Mouse (Mus musculus) kidney, postnatal 0 days (tissue): ENCODE results near the gene Irgm1. TPM values are rescaled to one million over a fixed set of nuclear protein-coding genes. Genes with fewer than 3 reads are reported as not detected.
A peak's percentile ranks its signal among the peaks of the same experiment; 100 is the strongest.
"Not testable (repeated sequence)": the region's sequence is repeated elsewhere in the genome, so short reads cannot be mapped to it uniquely, and the experiment has no call there.

Experiments used
- ATAC-seq: fragments of 200-750 bp; cut with Nextera tagmentation; replicated peaks from 2 replicates; pipeline ENCODE4 v1.8.0; 2017; ENCODE audit warnings: low read depth, moderate number of reproducible peaks, moderate TSS enrichment, moderate library complexity; ENCODE audit not compliant: low FRiP score
- DNase-seq: peaks from one replicate; pipeline ENCODE4 v3.0.0-alpha.2; 2016; ENCODE audit warnings: low spot score
- H3K27ac ChIP-seq: fragments of 300-500 bp; sonication (generic); 2 replicates; pipeline ENCODE4 v1.5.1; 2014; ENCODE audit warnings: mild to moderate bottlenecking
- H3K27me3 ChIP-seq: fragments of 300-500 bp; sonication (generic); 2 replicates; pipeline ENCODE4 v1.6.1; 2014; ENCODE audit warnings: low read length, mixed read lengths; ENCODE audit not compliant: insufficient read depth
- H3K36me3 ChIP-seq: fragments of 300-500 bp; sonication (generic); 2 replicates; pipeline ENCODE4 v1.6.1; 2014; ENCODE audit warnings: low read length, mixed read lengths; ENCODE audit not compliant: insufficient read depth
- H3K4me1 ChIP-seq: fragments of 300-500 bp; sonication (generic); replicated peaks from 2 replicates; pipeline ENCODE4 v1.6.1; 2014; ENCODE audit warnings: antibody characterized with exemption, low read length, mixed read lengths; ENCODE audit not compliant: insufficient read depth
- H3K4me2 ChIP-seq: fragments of 300-500 bp; sonication (generic); 2 replicates; pipeline ENCODE4 v1.6.1; 2014; ENCODE audit warnings: mild to moderate bottlenecking, low read length, moderate library complexity, mixed read lengths
- H3K4me3 ChIP-seq: fragments of 300-500 bp; sonication (generic); replicated peaks from 2 replicates; pipeline ENCODE4 v1.5.1; 2014; ENCODE audit warnings: low read depth, low read length
- H3K9ac ChIP-seq: fragments of 300-500 bp; sonication (generic); 2 replicates; pipeline ENCODE4 v1.6.1; 2014; ENCODE audit warnings: low read depth, low read length
- H3K9me3 ChIP-seq: fragments of 300-500 bp; sonication (generic); replicated peaks from 2 replicates; pipeline ENCODE4 v1.6.1; 2016; ENCODE audit warnings: low read length, inconsistent platforms, mixed read lengths
- CTCF ChIP-seq: IDR thresholded peaks from 2 replicates; pipeline ENCODE4 v1.5.1; 2016; ENCODE audit warnings: antibody characterized with exemption, low read depth, mild to moderate bottlenecking, moderate library complexity
- WGBS: fragments of 180-500 bp; shearing (Covaris S2); extraction: QIAGEN DNeasy Blood & Tissue Kit; methylation state at CpG from one replicate; pipeline ENCODE4 v1.1.7; 2014; 5-methylcytosine and 5-hydroxymethylcytosine counted together
- polyA plus RNA-seq: library from polyadenylated mRNA; unstranded; fragments of >200 nt; fragmentation: Nextera tagmentation; extraction: Ambion mirVana; gene quantifications from 2 replicates; pipeline ENCODE4 v1.2.1, GENCODE M21; 2015

Gene Irgm1
- polyA plus RNA-seq, 1 experiment from 2014 or later, result 32.0 TPM

- 57% methylated on average over 2 of the region's 2 CpGs for WGBS
Measured at GRCm38 (mm10) chr11:48898812-48899431, 27.4 kb upstream of the Irgm1 start.

GRCm38 (mm10) chr11:48876680-48877079 is 5.2 kb upstream of the Irgm1 start:
- Histone ChIP-seq H3K4me3 (no peak overlapping the region), H3K27me3 (no peaks in the 10 kb centered on the region), H3K36me3 (no peaks in the 10 kb centered on the region), H3K27ac (no peak overlapping the region), H3K4me1 (peaks cover 5% of the 10 kb centered on the region), H3K9ac (no peak overlapping the region), H3K4me2 (no peak overlapping the region), H3K9me3 (no peaks in the 10 kb centered on the region)
- TF ChIP-seq CTCF, result peak; percentile 38
- WGBS, result 86% methylated on average over 1 of the region's 1 CpGs
- no peak for ATAC-seq
- DNase-seq, result no peak

More at GRCm38 (mm10) chr11:48898812-48899431, 27.4 kb upstream of the Irgm1 start:
- ATAC-seq (no peak), DNase-seq (peak; percentile 11)
- H3K9me3 ChIP-seq, result no peaks in the 10 kb centered on the region
- no peak overlapping the region for H3K9ac ChIP-seq
- no peaks in the 10 kb centered on the region for H3K4me1 ChIP-seq
- H3K27me3 ChIP-seq, result no peaks in the 10 kb centered on the region
- TF ChIP-seq CTCF, result no peak
- H3K36me3 ChIP-seq, result no peaks in the 10 kb centered on the region
- H3K27ac ChIP-seq, result no peak overlapping the region
- no peak overlapping the region for H3K4me2 ChIP-seq
- H3K4me3 ChIP-seq, result no peak overlapping the region

- WGBS, result 73% methylated on average over 1 of the region's 1 CpGs
- not testable (repeated sequence) for H3K4me3 ChIP-seq, H3K36me3 ChIP-seq, H3K9me3 ChIP-seq, H3K27ac ChIP-seq, H3K4me2 ChIP-seq, ATAC-seq, DNase-seq, H3K4me1 ChIP-seq, H3K9ac ChIP-seq, H3K27me3 ChIP-seq
Measured at GRCm38 (mm10) chr11:48875343-48875837, 3.9 kb upstream of the Irgm1 start.

- no peak overlapping the region for H3K9ac ChIP-seq
- no peak overlapping the region for H3K27ac ChIP-seq
- no peak overlapping the region for H3K4me2 ChIP-seq
- no peaks in the 10 kb centered on the region for H3K27me3 ChIP-seq
- H3K36me3 ChIP-seq, result no peaks in the 10 kb centered on the region
- H3K9me3 ChIP-seq, result no peaks in the 10 kb centered on the region
- ATAC-seq (no peak), DNase-seq (peak; percentile 88)
- H3K4me3 ChIP-seq, result no peak overlapping the region
- peaks cover 14% of the 10 kb centered on the region for H3K4me1 ChIP-seq
- 1% methylated on average over 4 of the region's 4 CpGs for WGBS
- TF ChIP-seq CTCF, result peak; percentile 92
Measured at GRCm38 (mm10) chr11:48874465-48874864, 3.0 kb upstream of the Irgm1 start.

- Histone ChIP-seq H3K4me3 (no peak overlapping the region), H3K27me3 (no peaks in the 10 kb centered on the region), H3K4me1 (peaks cover 15% of the 10 kb centered on the region), H3K36me3 (no peaks in the 10 kb centered on the region), H3K9ac (no peak overlapping the region), H3K27ac (0 out of 2 replicates have a peak overlapping the region, but pooled peaks have one; percentile 42), H3K9me3 (no peaks in the 10 kb centered on the region), H3K4me2 (no peak overlapping the region)
- DNase-seq (peak; percentile 35), ATAC-seq (no peak)
- WGBS, result 48% methylated on average over 10 of the region's 10 CpGs
- TF ChIP-seq CTCF, result no peak
Measured at GRCm38 (mm10) chr11:48873591-48874290, 2.3 kb upstream of the Irgm1 start.

- H3K9me3 ChIP-seq, result no peaks in the 10 kb centered on the region
- 65% methylated on average over 7 of the region's 7 CpGs for WGBS
- peaks cover 15% of the 10 kb centered on the region for H3K4me1 ChIP-seq
- DNase-seq, result peak; percentile 20
- no peak for ATAC-seq
- peak overlapping the region; percentile 91 for H3K27ac ChIP-seq
- no peaks in the 10 kb centered on the region for H3K27me3 ChIP-seq
- H3K9ac ChIP-seq, result 0 out of 2 replicates have a peak overlapping the region, but pooled peaks have one; percentile 68
- H3K4me2 ChIP-seq, result peak overlapping the region; percentile 73; the same call in 1 of the 2 replicates
- peak overlapping the region; percentile 52; the same call in 1 of the 2 replicates for H3K4me3 ChIP-seq
- H3K36me3 ChIP-seq, result no peaks in the 10 kb centered on the region
- TF ChIP-seq CTCF, result no peak
Measured at GRCm38 (mm10) chr11:48872695-48873300, 1.3 kb upstream of the Irgm1 start.
